Mouse (Mus musculus): Measurements from ENCODE around the gene Znfx1.

GRCm38 (mm10) chr2:167030507-167030906 lies 32.3 kb downstream of the Znfx1 start:
- TF ChIP-seq POLR2A (IDR thresholded peaks at IDR 0.05; ENCODE audit: control insufficient read depth, extremely low read depth, insufficient read depth, low read length, poor library complexity) (no peak), CTCF (IDR thresholded peaks at IDR 0.05; ENCODE audit: borderline replicate concordance, control insufficient read depth, extremely low read depth, insufficient read depth, low read length, poor library complexity) (no peak)

Data from thymus, adult 2 months (tissue).